31 mouse cellular contexts compared by ENCODE assay signal in genomic region chr9:30460501-30460900, GRCm38 (mm10). TPM values are rescaled to one million over a fixed set of nuclear protein-coding genes. Genes with fewer than 3 reads are reported as not detected.
DNase-seq lines count a peak whose midpoint lies in the region; ATAC-seq and TF ChIP-seq lines count a peak whose summit lies in the region.
"Had no signal": no experiment of that assay in that cellular context is flagged by ENCODE, and none has a peak within 500 bp of the region (broad histone marks: within the 10 kb centered on the region; RNA-seq: fewer than 3 reads in every experiment).

No protein-coding gene starts in this region.

- DNase-seq in embryonic facial prominence, embryonic 14.5 days (ENCODE audit: low spot score) = no peak
- no peak for DNase-seq in embryonic facial prominence, embryonic 10.5 days (ENCODE audit: low spot score)
- DNase-seq in heart, adult 8-10 months (ENCODE audit: low spot score) = peak; percentile 31
- DNase-seq in heart, adult 11 months = no peak
- peak; percentile 44 for DNase-seq in skeletal muscle tissue, adult 2 months (ENCODE audit: low read depth, low spot score)
- no peak for DNase-seq in kidney, adult 11 months
- DNase-seq in midbrain, postnatal 0 days (ENCODE audit: low spot score) = no peak
- DNase-seq: adrenal gland, adult 2 months; adrenal gland, postnatal 36 days; cerebellum, adult 18-20 months; cerebellum, postnatal 14 days; kidney, adult 9 months; kidney, postnatal 10 days; layer of hippocampus, adult 9-11 months; lung, postnatal 36 days; right cerebral cortex, adult 18-20 months; thymus, adult 2 months; thymus, postnatal 4 days had no signal

- no peak for TF ChIP-seq CTCF in midbrain, postnatal 0 days (IDR thresholded peaks at IDR 0.05)

- no peaks in the 10 kb centered on the region for H3K27me3 ChIP-seq in embryonic facial prominence, embryonic 14.5 days (replicated peaks; ENCODE audit: control insufficient read depth, insufficient read depth, low read length)
- H3K27me3 ChIP-seq in embryonic facial prominence, embryonic 10.5 days (replicated peaks; ENCODE audit: low read depth, poor library complexity, severe bottlenecking) = no peaks in the 10 kb centered on the region
- H3K27me3 ChIP-seq in heart, embryonic 15.5 days = no peaks in the 10 kb centered on the region
- no peaks in the 10 kb centered on the region for H3K27me3 ChIP-seq in midbrain, postnatal 0 days (ENCODE audit: insufficient read depth, low read length)
- H3K27me3 ChIP-seq: CH12.LX; forebrain, embryonic 13.5 days; hindbrain, embryonic 12.5 days; liver, embryonic 15.5 days; lung, embryonic 15.5 days; neural tube, embryonic 12.5 days had no signal

- H3K36me3 ChIP-seq in embryonic facial prominence, embryonic 14.5 days (ENCODE audit: control insufficient read depth, insufficient read depth, low read length) = peaks cover 54% of the 10 kb centered on the region
- peaks cover 59% of the 10 kb centered on the region for H3K36me3 ChIP-seq in embryonic facial prominence, embryonic 10.5 days (replicated peaks)
- peaks cover 17% of the 10 kb centered on the region for H3K36me3 ChIP-seq in heart, embryonic 15.5 days
- H3K36me3 ChIP-seq in midbrain, postnatal 0 days (ENCODE audit: insufficient read depth, low read length) = peaks cover 40% of the 10 kb centered on the region

- no peak overlapping the region for H3K4me3 ChIP-seq in embryonic facial prominence, embryonic 14.5 days (ENCODE audit: low read depth, low read length)
- no peak overlapping the region for H3K4me3 ChIP-seq in embryonic facial prominence, embryonic 10.5 days
- H3K4me3 ChIP-seq in heart, embryonic 15.5 days = no peak overlapping the region
- no peak overlapping the region for H3K4me3 ChIP-seq in midbrain, postnatal 0 days (ENCODE audit: low read depth, low read length)
- H3K4me3 ChIP-seq: forebrain, embryonic 13.5 days; hindbrain, embryonic 12.5 days; liver, embryonic 15.5 days; lung, embryonic 15.5 days; myocyte; neural tube, embryonic 12.5 days had no signal

- H3K9me3 ChIP-seq in embryonic facial prominence, embryonic 14.5 days (ENCODE audit: control insufficient read depth, low read length) = no peaks in the 10 kb centered on the region
- no peaks in the 10 kb centered on the region for H3K9me3 ChIP-seq in embryonic facial prominence, embryonic 10.5 days
- H3K9me3 ChIP-seq in heart, embryonic 15.5 days (replicated peaks) = no peaks in the 10 kb centered on the region
- H3K9me3 ChIP-seq in midbrain, postnatal 0 days (ENCODE audit: low read length) = no peaks in the 10 kb centered on the region
- H3K9me3 ChIP-seq: forebrain, embryonic 13.5 days; hindbrain, embryonic 12.5 days; liver, embryonic 15.5 days; lung, embryonic 15.5 days; neural tube, embryonic 12.5 days had no signal

- H3K9ac ChIP-seq in embryonic facial prominence, embryonic 14.5 days (ENCODE audit: low read depth, low read length) = no peak overlapping the region
- no peak overlapping the region for H3K9ac ChIP-seq in heart, embryonic 15.5 days
- H3K9ac ChIP-seq in midbrain, postnatal 0 days (replicated peaks; ENCODE audit: low read length, poor library complexity, severe bottlenecking) = no peak overlapping the region
- H3K9ac ChIP-seq: forebrain, embryonic 13.5 days; hindbrain, embryonic 12.5 days; liver, embryonic 15.5 days; lung, embryonic 15.5 days; neural tube, embryonic 12.5 days had no signal

- WGBS in embryonic facial prominence, embryonic 14.5 days = 62% methylated on average over 8 of the region's 8 CpGs
- WGBS in embryonic facial prominence, embryonic 10.5 days = 76% methylated on average over 8 of the region's 8 CpGs
- WGBS in heart, embryonic 15.5 days = 25% methylated on average over 8 of the region's 8 CpGs
- WGBS in midbrain, postnatal 0 days = 66% methylated on average over 8 of the region's 8 CpGs

- ATAC-seq in embryonic facial prominence, embryonic 14.5 days (ENCODE audit: low read depth) = 0 out of 2 replicates have a peak, but pooled peaks have one; percentile 41
- ATAC-seq in heart, embryonic 15.5 days (replicated peaks; ENCODE audit: insufficient number of reproducible peaks, insufficient read depth, low FRiP score, low read depth) = peak; percentile 68
- no peak for ATAC-seq in midbrain, postnatal 0 days (ENCODE audit: low FRiP score)
- ATAC-seq: activated CD4-positive, CD25-positive, alpha-beta regulatory T cell, adult 4 months; forebrain, embryonic 13.5 days; intestine, embryonic 16.5 days; midbrain, embryonic 16.5 days had no signal

- no peak overlapping the region for H3K27ac ChIP-seq in embryonic facial prominence, embryonic 14.5 days (replicated peaks; ENCODE audit: low read depth, low read length)
- H3K27ac ChIP-seq in embryonic facial prominence, embryonic 10.5 days (replicated peaks) = no peak overlapping the region
- peak overlapping the region; percentile 73 for H3K27ac ChIP-seq in heart, embryonic 15.5 days
- H3K27ac ChIP-seq in midbrain, postnatal 0 days (ENCODE audit: low read depth, low read length) = no peak overlapping the region
- H3K27ac ChIP-seq: forebrain, embryonic 13.5 days; hindbrain, embryonic 12.5 days; liver, embryonic 15.5 days; lung, embryonic 15.5 days; neural tube, embryonic 12.5 days; stomach, postnatal 0 days had no signal

- H3K4me2 ChIP-seq in embryonic facial prominence, embryonic 14.5 days (ENCODE audit: low read depth, low read length) = no peak overlapping the region
- H3K4me2 ChIP-seq in heart, embryonic 15.5 days = peak overlapping the region; percentile 31
- H3K4me2 ChIP-seq in midbrain, postnatal 0 days (ENCODE audit: low read depth, low read length, poor library complexity, severe bottlenecking) = no peak overlapping the region
- H3K4me2 ChIP-seq: forebrain, embryonic 13.5 days; hindbrain, embryonic 12.5 days; liver, embryonic 15.5 days; lung, embryonic 15.5 days; midbrain, embryonic 11.5 days; neural tube, embryonic 12.5 days had no signal

- H3K4me1 ChIP-seq in embryonic facial prominence, embryonic 14.5 days (ENCODE audit: control insufficient read depth, insufficient read depth, low read length) = no peaks in the 10 kb centered on the region
- H3K4me1 ChIP-seq in embryonic facial prominence, embryonic 10.5 days = no peaks in the 10 kb centered on the region
- peaks cover 22% of the 10 kb centered on the region for H3K4me1 ChIP-seq in heart, embryonic 15.5 days (replicated peaks)
- H3K4me1 ChIP-seq in midbrain, postnatal 0 days (ENCODE audit: insufficient read depth, low read length) = no peaks in the 10 kb centered on the region
- H3K4me1 ChIP-seq: forebrain, embryonic 13.5 days; hindbrain, embryonic 12.5 days; liver, embryonic 15.5 days; lung, embryonic 15.5 days; neural tube, embryonic 12.5 days had no signal

RNA-seq across cellular contexts. Expression of gene Snx19, which starts 33.6 kb away (rescaled TPM):
- 21.0 and 22.4 TPM in 2 replicates for polyA plus RNA-seq in embryonic facial prominence, embryonic 14.5 days (2014; fragmentation: Nextera tagmentation; extraction: Ambion mirVana)
- 21.0 and 22.6 TPM in 2 replicates for polyA plus RNA-seq in embryonic facial prominence, embryonic 10.5 days (2016; fragmentation: Nextera tagmentation; extraction: Ambion mirVana)
- total RNA-seq in heart, adult 8-10 months (2022) = 10 to 100 TPM; 25.0 to 30.9 (median 27.3) TPM
- 12.9 and 15.7 TPM in 2 replicates for polyA plus RNA-seq in heart, embryonic 15.5 days (2015; fragmentation: Nextera tagmentation; extraction: Ambion mirVana)
- total RNA-seq in midbrain, postnatal 0 days (2014; rRNA removed) = 26.5 and 33.7 TPM in 2 replicates
- polyA plus RNA-seq in midbrain, postnatal 0 days (2015; fragmentation: Nextera tagmentation; extraction: Ambion mirVana) = 17.6 and 17.7 TPM in 2 replicates

Comparison
In these comparisons a context has a peak if more than half of its experiments do, and no peak if none do; other contexts are left out.
1. DNase-seq: peak in heart, adult 8-10 months (single experiment) and skeletal muscle tissue, adult 2 months (single experiment); none in embryonic facial prominence, embryonic 14.5 days (single experiment), embryonic facial prominence, embryonic 10.5 days (single experiment), heart, adult 11 months (single experiment), kidney, adult 11 months (single experiment) and midbrain, postnatal 0 days (single experiment).